Mouse (Mus musculus): ENCODE measurements around the gene Tesk1. TPM values are rescaled to one million over a fixed set of nuclear protein-coding genes. Genes with fewer than 3 reads are reported as not detected.

The Tesk1 gene
- polyA plus RNA-seq, 1 experiment from 2014 or later = 8.6 TPM

GRCm38 (mm10) chr4:43442044-43442443 is 305 bp downstream of the Tesk1 start:
- 0% methylated on average over 33 of the region's 33 CpGs for WGBS
- Histone ChIP-seq H3K4me2 (ENCODE audit: low read length) (peak overlapping the region; percentile 93), H3K36me3 (ENCODE audit: control insufficient read depth, insufficient read depth) (peaks cover 7% of the 10 kb centered on the region; the same call in 1 of the 2 replicates)

DNA sequence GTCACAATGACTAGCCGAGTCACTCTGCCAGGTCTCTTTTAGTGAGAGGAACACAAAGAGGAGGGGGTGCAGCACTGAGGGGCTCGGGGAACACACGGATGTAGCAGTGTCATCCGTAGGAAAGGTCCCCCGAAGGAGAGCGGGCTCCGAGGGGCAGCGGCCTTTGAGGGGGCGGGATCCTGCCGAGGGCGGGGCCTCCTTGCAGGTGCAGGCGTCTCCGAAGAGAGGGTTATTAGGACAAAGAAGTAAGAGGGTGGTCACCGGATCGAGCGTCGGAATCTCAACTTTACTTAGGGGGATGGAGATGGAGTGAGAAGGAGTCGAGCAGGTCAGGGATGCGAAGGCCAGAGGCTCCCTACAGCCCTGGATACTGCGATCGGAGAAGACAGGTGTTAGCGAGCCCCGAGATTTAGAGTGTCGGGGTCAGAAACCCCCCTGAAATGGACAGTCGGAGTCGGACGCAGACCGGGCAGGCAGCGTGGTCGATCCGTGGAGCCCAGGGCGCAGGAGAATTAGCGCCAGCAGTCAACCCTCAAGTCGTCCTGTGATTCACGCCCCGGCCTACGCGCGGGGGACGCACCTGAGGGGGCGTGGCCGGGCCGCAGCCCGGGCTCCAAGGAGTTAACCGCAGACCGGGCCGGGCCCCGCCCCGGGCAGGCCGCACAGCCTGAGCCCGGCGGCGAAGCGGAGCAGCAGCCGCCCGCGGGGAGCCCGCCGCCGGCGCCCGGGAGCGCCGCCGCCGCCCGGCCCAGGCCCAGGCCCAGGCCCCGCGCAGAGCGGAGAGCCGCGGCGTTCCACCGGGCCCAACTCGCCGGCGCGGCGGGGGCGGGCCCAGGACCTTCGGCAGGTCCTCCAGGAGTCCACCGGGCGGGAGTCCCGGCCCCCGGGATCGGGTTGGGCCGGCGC is 970 bp downstream of the Tesk1 start:
- H3K27ac ChIP-seq (ENCODE audit: low read length) = peak overlapping the region; percentile 95
- H3K27me3 ChIP-seq (replicated peaks; ENCODE audit: control insufficient read depth, insufficient read depth, low read length) = no peaks in the 10 kb centered on the region

More at GRCm38 (mm10) chr4:43442044-43442443, 305 bp downstream of the Tesk1 start:
- no peaks in the 10 kb centered on the region for H3K27me3 ChIP-seq (replicated peaks; ENCODE audit: control insufficient read depth, insufficient read depth, low read length)
- peaks cover 14% of the 10 kb centered on the region for H3K4me1 ChIP-seq (replicated peaks; ENCODE audit: control insufficient read depth, insufficient read depth, low read length)
- H3K27ac ChIP-seq (ENCODE audit: low read length) = peak overlapping the region; percentile 95
- no peaks in the 10 kb centered on the region for H3K9me3 ChIP-seq (ENCODE audit: control insufficient read depth, low read length)
- peak overlapping the region; percentile 95 for H3K9ac ChIP-seq (replicated peaks; ENCODE audit: low read depth, low read length)
- peak; percentile 95 for ATAC-seq
- peak overlapping the region; percentile 90 for H3K4me3 ChIP-seq (replicated peaks; ENCODE audit: low read length)

GRCm38 (mm10) chr4:43443511-43443910 is 1.8 kb downstream of the Tesk1 start:
- H3K4me3 ChIP-seq (replicated peaks; ENCODE audit: low read length) = peak overlapping the region; percentile 90
- H3K4me2 ChIP-seq (ENCODE audit: low read length) = peak overlapping the region; percentile 93
- H3K27ac ChIP-seq (ENCODE audit: low read length) = peak overlapping the region; percentile 95
- H3K4me1 ChIP-seq (replicated peaks; ENCODE audit: control insufficient read depth, insufficient read depth, low read length) = peaks cover 14% of the 10 kb centered on the region
- under 1% methylated on average over 28 of the region's 28 CpGs for WGBS
- ATAC-seq = peak; percentile 6; the same call in 1 of the 2 replicates
- H3K27me3 ChIP-seq (replicated peaks; ENCODE audit: control insufficient read depth, insufficient read depth, low read length) = no peaks in the 10 kb centered on the region
- H3K9ac ChIP-seq (replicated peaks; ENCODE audit: low read depth, low read length) = peak overlapping the region; percentile 95
- no peaks in the 10 kb centered on the region for H3K9me3 ChIP-seq (ENCODE audit: control insufficient read depth, low read length)
- peaks cover 8% of the 10 kb centered on the region; the same call in 1 of the 2 replicates for H3K36me3 ChIP-seq (ENCODE audit: control insufficient read depth, insufficient read depth)

More for the DNA sequence above, 970 bp downstream of the Tesk1 start:
- Histone ChIP-seq H3K4me1 (replicated peaks; ENCODE audit: control insufficient read depth, insufficient read depth, low read length) (peaks cover 14% of the 10 kb centered on the region), H3K36me3 (ENCODE audit: control insufficient read depth, insufficient read depth) (peaks cover 8% of the 10 kb centered on the region; the same call in 1 of the 2 replicates), H3K9me3 (ENCODE audit: control insufficient read depth, low read length) (no peaks in the 10 kb centered on the region), H3K9ac (replicated peaks; ENCODE audit: low read depth, low read length) (peak overlapping the region; percentile 95), H3K4me3 (replicated peaks; ENCODE audit: low read length) (peak overlapping the region; percentile 90), H3K4me2 (ENCODE audit: low read length) (peak overlapping the region; percentile 93)
- WGBS = under 1% methylated on average over 83 of the region's 88 CpGs
- peak; percentile 61 for ATAC-seq

DNA sequence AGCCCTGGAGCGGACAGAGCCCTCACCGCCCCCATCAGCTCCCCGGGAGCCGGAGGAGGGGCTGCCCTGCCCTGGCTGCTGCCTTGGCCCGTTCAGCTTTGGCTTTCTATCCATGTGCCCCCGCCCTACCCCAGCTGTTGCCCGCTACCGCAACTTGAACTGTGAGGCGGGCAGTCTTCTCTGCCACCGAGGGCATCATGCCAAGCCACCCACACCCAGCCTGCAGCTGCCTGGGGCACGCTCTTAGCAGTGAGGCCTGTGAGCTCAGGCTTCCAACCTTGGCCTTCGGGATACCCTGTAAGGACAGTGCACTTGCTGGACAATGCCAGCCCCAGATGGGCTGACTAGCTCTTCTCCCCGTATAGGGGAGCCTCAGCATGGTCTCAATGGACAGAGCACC is 5.5 kb downstream of the Tesk1 start:
- ATAC-seq = no peak
- no peak overlapping the region for H3K4me3 ChIP-seq (replicated peaks; ENCODE audit: low read length)
- H3K9me3 ChIP-seq (ENCODE audit: control insufficient read depth, low read length) = no peaks in the 10 kb centered on the region
- H3K27ac ChIP-seq (ENCODE audit: low read length) = no peak overlapping the region
- no peak overlapping the region for H3K4me2 ChIP-seq (ENCODE audit: low read length)
- peaks cover 8% of the 10 kb centered on the region; the same call in 1 of the 2 replicates for H3K36me3 ChIP-seq (ENCODE audit: control insufficient read depth, insufficient read depth)
- 83% methylated on average over 13 of the region's 13 CpGs for WGBS
- peaks cover 14% of the 10 kb centered on the region for H3K4me1 ChIP-seq (replicated peaks; ENCODE audit: control insufficient read depth, insufficient read depth, low read length)
- no peak overlapping the region for H3K9ac ChIP-seq (replicated peaks; ENCODE audit: low read depth, low read length)
- H3K27me3 ChIP-seq (replicated peaks; ENCODE audit: control insufficient read depth, insufficient read depth, low read length) = peaks cover under 1% of the 10 kb centered on the region; the same call in 1 of the 2 replicates

DNA sequence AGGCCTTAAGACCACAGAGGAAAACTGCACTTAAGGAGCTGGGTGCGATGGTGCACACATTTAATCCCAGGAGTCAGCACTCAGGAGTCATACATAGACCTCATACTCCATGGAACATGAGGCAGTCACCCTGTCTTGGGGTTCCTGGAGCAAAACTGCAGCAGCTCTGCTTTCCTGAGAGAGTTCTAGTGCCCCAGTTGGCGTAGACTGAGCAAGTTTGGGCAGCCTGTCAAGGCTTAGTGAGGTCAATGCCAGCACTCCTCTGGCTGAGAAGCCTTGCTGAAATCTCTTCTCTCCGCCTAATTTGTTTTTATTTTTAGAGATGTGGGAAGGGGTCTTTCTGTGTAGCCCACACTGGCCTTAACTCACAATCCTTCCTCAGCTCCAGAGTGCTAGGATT is 6.8 kb downstream of the Tesk1 start:
- Histone ChIP-seq H3K4me3 (replicated peaks; ENCODE audit: low read length) (no peak overlapping the region), H3K4me2 (ENCODE audit: low read length) (no peak overlapping the region), H3K27ac (ENCODE audit: low read length) (no peak overlapping the region), H3K36me3 (ENCODE audit: control insufficient read depth, insufficient read depth) (peaks cover 8% of the 10 kb centered on the region; the same call in 1 of the 2 replicates), H3K4me1 (replicated peaks; ENCODE audit: control insufficient read depth, insufficient read depth, low read length) (peaks cover 19% of the 10 kb centered on the region), H3K9me3 (ENCODE audit: control insufficient read depth, low read length) (no peaks in the 10 kb centered on the region), H3K9ac (replicated peaks; ENCODE audit: low read depth, low read length) (no peak overlapping the region), H3K27me3 (replicated peaks; ENCODE audit: control insufficient read depth, insufficient read depth, low read length) (peaks cover 8% of the 10 kb centered on the region; the same call in 1 of the 2 replicates)
- ATAC-seq = no peak
- 77% methylated on average over 3 of the region's 3 CpGs for WGBS

GRCm38 (mm10) chr4:43452315-43452714 is 10.6 kb downstream of the Tesk1 start:
- no peak overlapping the region for H3K27ac ChIP-seq (ENCODE audit: low read length)

DNA sequence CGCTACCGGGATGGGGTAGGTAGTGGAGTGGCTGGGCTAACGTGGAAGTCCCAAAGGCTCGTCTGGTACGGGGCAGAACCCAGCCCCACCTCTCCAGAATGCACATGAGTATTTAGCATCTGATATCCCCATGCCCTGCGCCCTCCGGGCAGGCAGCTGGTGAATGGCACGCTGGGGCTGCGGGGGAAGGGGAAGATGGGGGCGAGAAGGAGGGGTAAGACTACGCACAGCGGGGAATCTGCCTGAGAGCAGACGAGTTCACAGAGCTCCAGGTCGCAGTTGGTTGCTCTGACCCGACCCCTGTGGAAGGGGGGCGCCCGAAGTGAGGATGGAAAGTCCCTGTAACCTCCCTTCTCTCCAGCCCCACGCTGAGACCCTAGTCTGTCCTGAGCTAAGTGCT is 11.7 kb downstream of the Tesk1 start:
- H3K9me3 ChIP-seq (ENCODE audit: control insufficient read depth, low read length) = no peaks in the 10 kb centered on the region
- peak overlapping the region; percentile 42 for H3K4me2 ChIP-seq (ENCODE audit: low read length)
- H3K27ac ChIP-seq (ENCODE audit: low read length) = no peak overlapping the region
- peak overlapping the region; percentile 42 for H3K9ac ChIP-seq (replicated peaks; ENCODE audit: low read depth, low read length)
- under 1% methylated on average over 18 of the region's 18 CpGs for WGBS
- ATAC-seq = peak; percentile 37; the same call in 1 of the 2 replicates
- peaks cover 9% of the 10 kb centered on the region for H3K4me1 ChIP-seq (replicated peaks; ENCODE audit: control insufficient read depth, insufficient read depth, low read length)
- peak overlapping the region; percentile 14 for H3K4me3 ChIP-seq (replicated peaks; ENCODE audit: low read length)
- H3K27me3 ChIP-seq (replicated peaks; ENCODE audit: control insufficient read depth, insufficient read depth, low read length) = peaks cover 8% of the 10 kb centered on the region; the same call in 1 of the 2 replicates
- H3K36me3 ChIP-seq (ENCODE audit: control insufficient read depth, insufficient read depth) = no peaks in the 10 kb centered on the region; the same call in 1 of the 2 replicates

More at GRCm38 (mm10) chr4:43452315-43452714, 10.6 kb downstream of the Tesk1 start:
- 67% methylated on average over 11 of the region's 11 CpGs for WGBS
- H3K4me2 ChIP-seq (ENCODE audit: low read length) = no peak overlapping the region
- H3K4me3 ChIP-seq (replicated peaks; ENCODE audit: low read length) = no peak overlapping the region
- H3K9ac ChIP-seq (replicated peaks; ENCODE audit: low read depth, low read length) = no peak overlapping the region
- H3K4me1 ChIP-seq (replicated peaks; ENCODE audit: control insufficient read depth, insufficient read depth, low read length) = peaks cover 9% of the 10 kb centered on the region
- H3K27me3 ChIP-seq (replicated peaks; ENCODE audit: control insufficient read depth, insufficient read depth, low read length) = peaks cover 8% of the 10 kb centered on the region; the same call in 1 of the 2 replicates
- H3K36me3 ChIP-seq (ENCODE audit: control insufficient read depth, insufficient read depth) = no peaks in the 10 kb centered on the region; the same call in 1 of the 2 replicates
- no peaks in the 10 kb centered on the region for H3K9me3 ChIP-seq (ENCODE audit: control insufficient read depth, low read length)
- no peak for ATAC-seq

DNA sequence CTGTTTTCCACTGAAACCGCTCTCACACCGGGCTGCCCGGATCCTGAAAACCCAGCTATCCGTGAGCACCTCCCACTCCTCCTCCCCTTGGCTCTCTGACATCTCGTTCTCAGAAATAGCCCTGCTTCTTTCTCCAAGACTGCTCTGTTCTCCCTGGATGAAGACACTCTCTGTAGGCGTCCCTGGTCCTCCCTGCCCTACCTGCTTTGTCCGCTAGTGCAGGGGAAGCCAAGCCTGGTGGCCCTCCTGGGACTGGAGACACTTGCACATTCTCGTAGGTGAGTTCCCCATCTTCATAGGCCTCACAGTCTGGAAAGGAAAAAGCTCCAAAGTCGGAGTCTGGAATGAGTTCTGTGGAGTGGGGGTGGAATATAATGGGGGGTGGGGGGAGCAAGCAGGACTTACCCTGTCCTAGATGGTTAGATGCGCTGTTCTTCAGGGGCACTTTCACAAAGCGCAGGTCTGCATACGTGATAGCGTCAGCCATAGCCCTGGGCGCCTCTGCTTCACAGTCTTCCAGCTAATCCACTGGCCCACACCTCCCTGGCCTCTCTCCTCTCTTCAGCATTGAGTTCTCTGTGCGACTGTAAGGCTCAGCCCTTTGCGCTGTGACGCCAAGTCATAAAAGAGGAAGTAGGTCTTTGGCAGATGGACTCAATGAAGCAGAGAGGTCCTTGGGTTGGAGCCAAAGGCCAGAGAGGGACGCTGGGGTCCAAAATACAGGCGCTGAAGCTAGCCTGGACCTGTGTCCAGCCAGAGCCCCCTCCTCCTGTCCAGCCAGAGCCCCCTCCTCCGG is 12.5 kb downstream of the Tesk1 start, which contains the start of gene Cd72:
Gene Cd72 (minus strand): TSS at position 588 of the 796 bp plus-strand sequence.
- H3K9me3 ChIP-seq (ENCODE audit: control insufficient read depth, low read length) = no peaks in the 10 kb centered on the region
- no peak within 1 kb of the TSS for H3K27ac ChIP-seq (ENCODE audit: low read length)
- peak within 1 kb of the TSS; percentile 42 for H3K9ac ChIP-seq (replicated peaks; ENCODE audit: low read depth, low read length)
- H3K4me3 ChIP-seq (replicated peaks; ENCODE audit: low read length) = peak within 1 kb of the TSS; percentile 14
- peak within 1 kb of the TSS; percentile 42 for H3K4me2 ChIP-seq (ENCODE audit: low read length)
- peaks cover 8% of the 10 kb centered on the region; the same call in 1 of the 2 replicates for H3K27me3 ChIP-seq (replicated peaks; ENCODE audit: control insufficient read depth, insufficient read depth, low read length)
- no peak for ATAC-seq
- H3K4me1 ChIP-seq (replicated peaks; ENCODE audit: control insufficient read depth, insufficient read depth, low read length) = peaks cover 9% of the 10 kb centered on the region
- 32% methylated on average over 20 of the region's 20 CpGs for WGBS
- H3K36me3 ChIP-seq (ENCODE audit: control insufficient read depth, insufficient read depth) = no peaks in the 10 kb centered on the region

Data from forebrain, embryonic 16.5 days (tissue).